Mouse (Mus musculus) right cerebral cortex, adult 18-20 months (tissue): ENCODE data around the gene St7.

ENCODE experiments used
- DNase-seq: peaks from one replicate; pipeline ENCODE4 v3.0.0; 2022; ENCODE audit warnings: mixed read lengths

Gene St7

DNA sequence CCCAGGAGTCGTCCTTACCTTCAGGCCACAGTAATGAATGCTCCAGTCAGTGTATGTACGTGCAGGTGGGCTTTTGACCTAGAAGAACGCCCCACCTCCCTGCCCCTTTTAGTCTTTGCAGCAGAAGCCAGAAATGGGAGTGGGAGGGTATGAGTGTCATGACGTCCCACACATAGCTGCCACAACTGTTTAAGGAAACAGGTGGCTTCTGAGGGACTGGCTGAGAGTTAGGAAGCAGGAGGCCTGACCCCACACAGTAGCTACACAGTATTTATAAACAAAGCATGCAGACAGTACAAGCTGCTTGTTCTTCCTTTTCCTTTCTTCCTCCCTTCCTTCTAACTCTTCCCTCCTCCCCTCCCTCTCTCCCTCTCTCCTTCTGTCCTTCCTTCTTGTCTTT lies 135.6 kb downstream of the St7 start:
- no peak for DNase-seq

DNA sequence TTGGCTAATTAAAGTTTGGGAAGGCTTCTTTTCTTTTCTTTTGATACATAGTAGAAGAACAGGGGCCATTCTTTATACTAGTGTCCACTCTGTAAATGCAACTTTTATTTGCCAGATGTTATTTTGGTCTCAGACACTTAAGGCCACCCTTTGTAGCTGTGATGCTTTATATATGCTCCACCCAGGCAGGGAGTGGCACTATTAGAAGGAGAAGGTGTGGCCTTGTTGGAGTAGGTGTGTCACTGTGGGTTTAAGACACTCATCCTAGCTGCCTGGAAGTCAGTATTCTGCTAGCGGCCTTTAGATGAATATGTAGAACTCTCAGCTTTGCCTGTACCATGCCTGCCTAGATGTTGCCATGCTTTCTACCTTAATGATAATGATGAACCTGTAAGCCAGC lies 137.2 kb downstream of the St7 start:
- DNase-seq: no peak

DNA sequence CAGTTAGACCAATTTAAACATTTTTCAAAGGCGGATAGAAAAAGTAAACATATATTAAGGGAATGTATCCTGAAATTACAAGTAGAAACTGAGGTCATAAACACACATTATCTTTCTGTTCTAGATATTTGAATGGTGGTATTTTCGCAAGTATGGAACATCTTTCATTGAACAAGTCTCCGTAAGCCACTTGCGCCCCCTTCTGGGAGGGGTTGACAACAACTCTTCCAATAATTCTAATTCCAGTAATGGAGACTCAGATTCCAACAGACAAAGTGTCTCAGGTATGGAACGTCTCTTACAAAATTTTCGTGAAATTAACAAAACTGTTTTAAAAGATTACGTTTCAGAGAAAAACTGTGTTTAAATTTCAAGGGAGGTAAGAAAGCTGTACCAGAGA lies 141.8 kb downstream of the St7 start:
- DNase-seq: peak; percentile 52

DNA sequence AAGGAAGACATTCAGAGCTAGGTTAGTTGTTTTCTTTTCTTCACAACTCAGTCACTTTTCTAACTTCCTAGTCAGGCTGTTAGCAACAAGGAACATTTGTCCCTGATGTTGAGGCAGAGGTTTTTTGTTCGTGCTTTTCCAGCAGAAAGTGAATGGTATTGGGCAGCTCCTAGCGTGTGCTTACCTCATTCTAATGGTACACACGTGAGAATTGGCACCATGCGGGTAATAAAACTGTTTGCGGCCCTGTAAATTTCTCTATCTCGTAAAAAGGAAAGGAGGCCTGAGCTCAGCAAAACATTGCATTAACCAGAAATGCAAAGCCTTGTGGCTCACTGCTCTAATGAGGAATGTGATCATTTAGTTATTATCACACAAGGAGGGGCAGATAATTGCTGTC lies 143.0 kb downstream of the St7 start:
- no peak for DNase-seq

DNA sequence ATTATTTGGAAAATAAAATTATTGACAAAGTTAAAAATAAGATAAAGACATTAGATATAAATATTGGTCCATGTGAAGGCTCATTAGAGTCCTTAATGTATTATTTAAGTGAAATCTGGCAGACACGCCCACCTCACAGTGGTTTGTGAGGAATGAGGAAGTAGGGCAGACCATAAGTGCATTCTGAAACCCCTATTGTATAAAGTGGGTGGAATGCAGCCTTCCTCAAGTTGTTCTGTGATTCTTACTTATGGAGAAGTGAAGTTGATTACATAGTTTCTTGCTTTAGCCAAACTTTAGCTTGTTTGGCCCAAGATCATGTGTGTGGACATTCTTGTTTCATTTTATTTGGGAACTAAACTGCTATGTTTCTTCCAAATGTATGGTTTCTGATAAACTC lies 144.9 kb downstream of the St7 start:
- no peak for DNase-seq

DNA sequence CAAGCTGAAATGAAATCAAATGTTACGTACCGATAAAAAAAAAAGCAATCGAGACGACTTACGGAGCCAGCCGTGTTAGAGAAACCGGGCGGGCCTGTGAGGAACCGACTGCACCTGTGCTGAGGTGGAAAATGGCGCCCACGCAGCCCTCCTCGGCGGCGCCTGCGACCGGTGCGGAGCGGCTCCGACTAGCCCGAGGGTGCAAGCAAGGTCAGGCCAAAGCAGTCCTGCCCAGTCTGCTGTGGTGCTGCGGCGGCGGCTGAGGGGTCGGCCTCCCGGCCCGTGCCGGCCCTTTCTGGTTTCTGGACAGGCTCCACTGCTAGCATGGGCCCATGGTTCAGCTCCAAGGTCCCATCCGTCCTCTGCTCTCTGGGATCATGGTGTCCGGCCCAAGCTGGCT lies 147.7 kb downstream of the St7 start:
- no peak for DNase-seq

DNA sequence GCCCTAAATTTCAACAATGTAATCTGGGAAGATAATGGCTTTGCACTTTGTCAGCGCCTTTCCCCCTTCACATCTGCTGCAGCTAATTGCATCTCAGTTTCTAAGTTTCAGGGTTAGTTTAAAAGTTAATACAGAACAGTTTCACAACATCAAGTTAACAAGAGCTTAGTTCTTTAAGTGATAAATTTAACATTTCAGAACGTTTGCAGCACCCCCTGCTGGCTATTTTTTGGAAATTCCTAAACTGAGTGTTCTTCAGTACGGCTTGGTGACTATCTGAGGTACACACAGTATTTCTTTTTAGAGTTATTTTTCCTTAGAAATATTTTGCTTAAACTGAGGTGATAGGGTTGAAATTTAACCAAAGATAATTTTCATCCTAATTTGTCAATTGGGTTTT lies 150.0 kb downstream of the St7 start:
- peak; percentile 45 for DNase-seq

DNA sequence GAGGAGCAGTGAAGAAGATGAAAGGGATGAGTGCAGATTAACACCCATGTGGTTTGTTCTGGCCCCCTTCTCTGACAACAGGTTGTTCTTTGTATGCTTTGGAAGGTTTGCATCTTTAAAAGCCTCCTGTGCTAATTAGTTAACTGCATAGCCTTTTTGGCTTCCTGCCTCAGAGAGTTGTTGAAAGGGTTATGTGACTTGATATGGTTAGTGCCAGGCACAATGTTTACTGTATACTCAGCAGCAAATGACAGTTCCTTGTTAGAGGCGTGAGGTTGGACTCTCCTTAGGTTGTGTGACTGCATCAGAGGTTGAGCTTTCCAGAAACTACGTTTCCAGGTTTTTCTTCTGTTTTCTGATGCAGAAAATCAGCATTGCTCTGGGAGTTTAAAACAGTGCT lies 158.6 kb downstream of the St7 start:
- DNase-seq: no peak

DNA sequence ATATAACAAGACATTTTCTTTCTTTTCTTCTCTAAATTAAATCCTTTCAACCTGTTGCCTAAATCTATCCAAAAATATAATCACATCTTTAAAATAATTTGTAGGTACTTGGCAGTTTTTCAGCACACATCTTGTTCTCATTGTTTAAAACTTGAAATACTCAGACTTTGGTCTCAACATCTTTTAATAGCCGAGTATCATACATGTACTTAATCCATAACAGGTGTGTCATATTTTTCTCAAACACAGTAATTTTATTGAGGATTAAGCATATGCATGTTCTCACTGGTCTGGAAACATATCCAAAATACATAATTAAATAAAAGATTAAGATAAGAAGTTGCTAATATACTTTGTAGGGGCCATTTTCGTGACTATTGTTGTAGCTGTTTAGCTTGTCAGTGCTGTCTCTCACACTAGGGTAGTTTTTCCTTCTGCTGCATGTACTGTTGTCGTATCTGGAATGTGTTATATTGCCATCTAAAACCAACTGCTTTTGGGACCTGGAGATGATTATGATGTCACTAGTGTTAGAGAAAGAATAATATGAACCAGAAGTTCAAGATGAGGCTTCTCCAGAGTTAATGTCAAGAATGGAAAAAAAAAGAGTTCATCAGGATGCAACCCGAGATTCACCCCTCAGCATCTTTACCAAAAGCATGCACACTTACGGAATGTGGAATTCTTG lies 161.0 kb downstream of the St7 start:
- DNase-seq: no peak

DNA sequence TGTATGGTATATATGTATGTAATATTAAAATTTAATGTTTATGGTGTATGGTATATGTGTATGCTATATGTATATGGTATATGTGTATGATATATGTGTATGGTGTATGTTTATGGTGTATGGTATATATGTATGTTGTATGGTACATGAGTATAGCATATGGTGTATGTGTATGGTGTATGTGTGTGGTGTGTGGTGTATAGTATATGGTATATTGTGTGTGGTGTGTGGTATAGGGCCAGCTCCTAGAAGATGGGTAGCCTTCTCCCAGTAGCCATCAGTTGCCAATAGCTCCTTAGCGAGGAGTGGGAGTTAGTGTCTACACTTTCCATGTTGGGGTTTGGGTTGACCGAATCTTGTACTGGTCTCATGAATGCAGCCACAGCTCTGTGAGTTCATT lies 162.9 kb downstream of the St7 start:
- no peak for DNase-seq

DNA sequence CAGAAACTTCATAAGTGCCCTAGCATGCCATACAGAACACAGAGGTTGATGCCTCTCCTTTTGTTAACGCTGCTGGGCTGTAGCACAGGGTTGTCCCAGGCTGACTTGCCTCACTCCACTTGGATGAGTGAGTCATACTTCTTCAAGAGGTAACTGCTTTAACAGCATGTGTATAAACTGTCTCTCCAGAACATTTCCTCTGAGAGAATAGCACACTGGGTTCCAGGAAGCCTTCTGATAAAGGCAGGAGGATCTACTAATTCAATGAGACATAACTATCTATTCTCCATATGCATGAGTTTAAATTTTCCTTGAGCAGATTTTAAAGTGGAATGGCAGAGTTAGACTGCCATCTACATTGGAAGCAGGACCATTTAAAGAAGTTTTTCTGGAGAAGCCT lies 166.8 kb downstream of the St7 start:
- peak; percentile 40 for DNase-seq

DNA sequence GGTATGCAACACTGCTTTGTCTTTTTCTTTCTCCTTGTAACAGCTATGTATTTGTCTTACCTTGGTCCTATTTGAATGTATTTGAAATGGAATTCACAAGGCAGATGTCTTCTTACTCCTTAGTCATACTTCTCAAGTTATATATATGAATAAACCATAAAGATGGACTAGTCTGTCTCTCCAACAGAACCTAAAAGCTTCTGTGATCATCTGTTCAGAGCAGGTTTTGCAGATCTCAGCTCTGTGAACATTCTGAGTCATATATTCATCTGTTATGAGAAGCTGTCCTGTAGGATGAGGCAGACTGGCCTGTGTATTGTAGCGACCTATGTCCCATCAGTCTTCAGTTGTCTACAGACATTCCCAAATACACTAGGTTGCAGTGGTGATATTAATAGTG lies 167.7 kb downstream of the St7 start:
- no peak for DNase-seq

DNA sequence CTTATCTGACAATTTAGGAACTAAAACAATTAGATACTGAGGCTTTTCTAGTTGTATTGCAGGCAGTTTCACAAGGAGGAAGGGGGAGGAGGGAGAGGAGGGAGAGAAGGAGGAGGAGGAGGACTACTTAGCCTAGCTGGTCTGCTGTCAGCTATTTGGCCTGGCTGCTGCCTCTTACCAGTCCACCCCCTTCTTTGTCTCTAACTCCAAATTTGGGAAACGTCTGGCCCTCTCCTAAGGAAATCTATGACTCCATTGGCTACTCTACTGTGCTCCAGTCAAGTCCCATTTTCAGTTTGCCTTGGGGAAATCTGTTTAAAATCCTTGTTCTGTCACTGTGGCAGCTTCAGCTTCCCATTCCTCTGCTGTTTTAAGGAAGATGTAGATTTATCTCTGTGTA lies 175.1 kb downstream of the St7 start:
- DNase-seq: peak; percentile 32

DNA sequence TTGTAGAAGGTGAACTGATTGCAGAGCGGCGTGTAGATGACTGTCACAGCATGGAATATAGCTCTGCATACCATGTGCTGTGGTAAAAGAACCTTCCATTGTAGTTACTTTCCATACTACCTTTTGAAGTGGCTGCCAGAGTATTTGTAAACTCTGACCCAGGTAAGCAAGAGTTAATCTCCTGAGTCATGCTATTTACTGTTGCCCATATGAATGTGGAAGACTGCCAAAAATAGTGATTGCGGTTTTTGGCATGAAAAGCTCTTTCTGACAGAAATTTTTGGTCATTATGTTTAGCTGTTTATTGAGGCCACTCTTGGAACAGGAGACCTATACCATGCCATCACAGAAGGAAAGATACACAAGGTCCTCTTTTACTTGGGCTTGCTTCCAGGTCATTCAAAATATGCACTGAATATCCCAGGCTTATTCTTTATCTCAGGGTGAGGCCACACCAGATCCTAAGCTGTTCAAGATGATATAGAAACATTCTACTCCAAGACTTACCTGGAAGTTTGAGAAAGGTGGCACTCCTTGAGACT lies 179.2 kb downstream of the St7 start:
- no peak for DNase-seq

DNA sequence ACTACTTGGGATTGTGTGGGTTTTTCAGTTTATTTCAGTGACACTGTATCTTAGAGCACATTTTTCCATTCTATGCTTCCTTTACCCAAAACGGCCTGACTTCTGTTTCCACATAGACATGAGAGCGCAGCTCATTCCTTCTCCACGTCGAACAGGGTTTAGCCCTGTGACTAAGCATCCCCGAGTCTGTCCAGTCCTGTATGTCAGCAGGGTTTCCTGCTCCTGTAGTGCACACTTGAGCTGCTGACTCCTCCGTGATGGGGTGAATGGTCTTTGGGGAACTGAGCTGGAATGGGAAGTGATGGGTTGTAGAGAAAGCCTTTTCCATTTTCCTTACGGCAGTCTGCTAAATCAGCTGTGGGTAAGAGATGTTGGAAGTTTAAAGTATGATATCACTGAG lies 182.9 kb downstream of the St7 start:
- peak; percentile 28 for DNase-seq

DNA sequence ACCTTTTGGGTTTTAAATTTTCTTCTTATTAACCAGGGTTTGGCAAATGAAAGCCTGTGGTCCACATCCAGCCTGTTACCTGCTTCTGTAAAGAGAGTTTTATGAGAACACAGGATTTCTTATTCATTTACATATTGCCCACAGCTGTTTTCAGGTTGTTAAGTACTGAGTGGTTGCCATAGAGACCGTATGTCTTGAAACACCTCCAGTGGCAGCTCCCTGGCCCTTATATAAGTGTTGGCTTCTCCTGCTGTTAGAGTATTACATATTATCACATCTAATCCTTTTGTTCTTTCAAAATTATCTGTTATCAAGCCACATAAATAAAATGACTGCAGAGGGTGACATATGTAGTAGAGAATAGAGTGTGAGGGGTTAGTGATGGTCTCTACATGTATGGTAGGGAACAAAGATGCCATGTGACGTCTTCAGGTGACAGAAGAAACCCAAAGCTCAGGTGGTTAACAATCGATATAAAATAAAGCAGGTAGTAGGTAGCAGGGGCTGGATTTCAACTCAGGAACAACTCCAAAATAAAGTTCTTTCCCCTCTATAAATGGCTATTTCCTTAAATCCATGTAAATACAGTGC lies 183.4 kb downstream of the St7 start:
- peak; percentile 32 for DNase-seq

DNA sequence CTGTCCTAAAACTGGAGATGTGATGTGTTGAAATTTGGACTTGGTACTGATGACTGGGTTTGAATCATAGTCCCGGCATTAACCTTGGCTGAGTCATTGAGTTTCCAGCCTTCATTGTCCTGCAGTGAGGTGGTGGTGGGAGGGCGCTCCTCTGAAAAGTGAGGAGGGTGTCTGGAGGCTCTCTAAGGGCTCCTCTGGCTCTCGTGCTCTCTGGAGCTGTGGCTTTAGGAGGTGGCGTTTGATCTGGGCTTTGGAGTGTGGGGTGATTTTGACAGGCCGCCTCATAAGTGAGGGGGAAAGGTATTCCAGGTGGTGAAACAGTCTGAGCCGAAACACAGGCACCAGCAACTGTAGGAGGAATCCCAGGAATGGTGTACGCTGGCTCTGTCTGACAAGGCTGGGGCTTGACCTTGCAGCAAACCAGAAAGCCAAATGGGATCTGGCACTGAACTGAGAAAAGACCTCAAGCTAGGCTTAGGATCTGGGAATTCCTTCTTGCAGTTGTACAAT lies 184.0 kb downstream of the St7 start:
- peak; percentile 41 for DNase-seq

DNA sequence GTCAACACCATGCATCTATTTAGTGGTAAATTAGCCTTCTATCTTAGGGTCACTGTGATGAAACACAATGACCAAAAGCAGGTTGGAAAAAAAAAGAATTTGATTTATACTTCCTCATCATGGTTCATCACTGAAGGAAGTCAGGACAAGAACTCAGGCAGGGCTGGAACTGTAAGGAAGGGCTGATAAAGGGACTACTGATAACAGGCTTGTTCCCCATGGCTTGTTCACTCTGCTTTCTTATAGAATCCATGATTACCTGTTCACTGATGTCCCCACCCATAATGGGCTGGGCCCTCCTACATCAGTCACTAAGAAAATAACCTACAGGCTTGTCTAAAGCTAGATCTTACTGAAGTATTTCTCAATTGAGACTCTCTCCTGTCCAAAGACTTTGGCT lies 190.2 kb downstream of the St7 start:
- no peak for DNase-seq

DNA sequence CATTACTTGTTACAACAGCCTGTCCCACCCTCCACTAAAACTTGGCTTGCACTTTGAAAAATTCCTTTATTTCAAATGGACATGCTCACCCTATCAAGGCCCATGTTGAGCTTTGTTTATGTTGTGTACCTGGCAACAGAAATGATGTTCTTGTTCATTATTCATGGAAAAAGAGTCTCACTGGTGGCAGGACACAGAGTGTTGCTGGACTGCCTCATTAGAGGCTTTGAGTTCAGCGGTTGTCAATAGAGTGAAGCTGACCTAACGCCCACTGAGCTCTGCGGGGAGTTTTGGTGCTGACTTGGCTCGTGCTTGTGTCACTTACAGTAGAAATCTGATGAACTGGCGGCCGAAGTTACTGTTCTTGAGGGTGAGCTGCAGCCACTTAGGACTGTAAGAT lies 195.0 kb downstream of the St7 start:
- no peak for DNase-seq

DNA sequence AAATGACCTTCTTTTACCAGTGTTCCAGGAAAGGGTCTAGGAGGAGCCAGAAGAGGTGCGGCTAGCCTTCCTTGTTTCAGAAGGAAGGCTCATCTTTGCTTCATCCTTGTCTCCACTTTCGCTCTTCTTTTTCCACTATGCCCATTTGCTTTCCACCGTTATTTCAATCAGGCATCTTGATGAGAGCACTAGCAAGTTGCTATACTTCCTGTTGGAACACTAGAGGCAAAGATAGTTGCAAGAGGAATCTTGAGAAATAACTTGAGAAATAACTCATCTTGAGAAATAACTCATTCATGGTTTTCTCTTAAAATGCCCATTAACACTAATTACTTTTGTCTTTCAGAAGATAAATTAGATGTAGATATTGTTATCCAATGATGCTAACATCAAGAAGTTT lies 202.8 kb downstream of the St7 start:
- no peak for DNase-seq

DNA sequence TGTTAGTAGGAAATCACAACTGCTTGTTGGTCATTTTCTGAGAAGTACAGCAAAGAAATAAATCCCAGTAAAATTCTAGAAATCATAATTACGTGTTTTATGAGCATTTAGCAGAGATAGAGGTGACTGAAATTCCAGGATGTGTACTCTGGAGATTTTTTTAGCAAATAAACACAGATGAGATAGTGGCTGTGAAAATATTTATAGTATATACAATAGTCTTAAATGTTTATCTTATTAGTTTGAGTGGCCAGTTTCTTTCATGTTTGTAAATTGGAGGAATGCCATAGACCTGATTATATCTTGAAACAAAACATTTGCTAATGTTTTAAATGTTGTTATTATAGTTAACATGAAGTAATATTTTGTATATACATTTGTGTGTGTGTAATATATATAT lies 205.8 kb downstream of the St7 start:
- DNase-seq: no peak

DNA sequence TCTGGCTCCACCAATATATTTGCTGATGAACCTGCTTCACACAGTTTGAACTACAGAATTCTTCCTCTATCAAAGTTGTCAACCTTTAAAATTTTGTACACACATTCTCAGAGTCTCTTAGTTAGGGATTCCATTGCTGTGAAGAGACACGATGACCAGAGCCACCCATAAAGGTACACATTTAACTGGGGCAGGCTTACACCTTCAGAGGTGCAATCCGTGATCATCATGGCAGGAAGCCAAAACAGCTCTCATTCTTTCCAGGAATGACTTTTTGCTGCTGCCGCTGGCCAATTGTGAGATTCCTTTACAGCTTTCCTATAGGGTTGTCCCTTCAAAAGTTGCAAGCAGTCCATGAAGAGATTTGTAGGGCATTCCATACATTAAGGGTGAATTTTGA lies 210.6 kb downstream of the St7 start:
- no peak for DNase-seq

DNA sequence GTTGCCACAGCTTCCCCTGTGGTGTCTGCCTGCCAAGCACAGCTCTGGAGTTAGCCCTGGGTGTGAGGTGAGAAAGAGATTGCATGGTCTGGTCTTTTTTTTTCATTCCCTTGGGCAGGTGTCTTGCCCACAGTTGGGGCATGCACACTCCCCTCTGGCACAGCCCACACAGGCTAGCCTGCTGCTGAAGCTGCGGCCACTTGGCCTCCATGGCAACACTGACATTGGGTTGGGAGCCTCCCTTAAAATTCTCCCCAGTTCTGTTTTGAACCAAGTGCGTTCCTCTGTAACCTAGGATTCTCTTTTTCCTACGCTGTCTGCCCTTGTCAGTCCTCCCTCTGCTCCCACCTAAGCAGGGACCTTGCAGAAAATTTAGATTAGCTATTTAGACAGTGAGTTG lies 213.0 kb downstream of the St7 start:
- no peak for DNase-seq

DNA sequence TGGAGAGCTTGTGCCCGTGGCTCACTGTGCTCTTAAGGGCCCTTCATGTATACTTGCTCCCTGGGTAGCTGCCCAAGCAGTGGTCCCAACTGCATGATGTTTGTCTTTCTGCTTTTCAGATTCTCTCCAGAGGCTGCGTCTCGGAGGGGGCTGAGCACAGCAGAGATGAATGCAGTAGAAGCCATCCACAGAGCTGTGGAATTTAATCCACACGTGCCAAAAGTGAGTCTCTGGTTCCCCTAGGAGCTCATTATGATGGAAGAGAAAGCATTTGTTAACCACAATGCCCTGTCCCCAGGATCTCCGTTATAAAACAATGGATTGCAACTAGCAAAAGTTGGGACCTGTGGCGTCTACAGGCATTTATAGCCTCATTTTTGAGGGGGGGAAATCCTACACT lies 213.6 kb downstream of the St7 start:
- DNase-seq: no peak

DNA sequence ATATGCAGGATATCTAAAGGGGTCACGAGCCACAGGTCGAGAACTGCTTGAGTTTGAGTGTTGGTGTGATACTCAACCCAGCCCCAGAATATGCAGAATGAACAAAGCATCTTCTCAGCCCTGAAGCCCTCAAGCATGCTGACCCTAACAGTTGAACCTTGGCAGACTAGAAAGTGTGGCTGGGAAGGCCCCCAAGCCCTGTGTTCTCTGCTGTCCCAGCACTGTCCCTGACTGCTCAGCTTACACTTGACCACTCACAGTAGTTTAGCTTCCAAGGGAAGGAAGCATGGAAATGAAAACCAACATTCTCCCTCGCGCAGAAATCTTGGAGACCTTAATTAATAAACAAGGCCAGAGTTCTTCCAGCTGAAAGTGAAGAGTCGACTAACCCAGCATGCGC lies 219.6 kb downstream of the St7 start:
- DNase-seq: no peak
